Mouse (Mus musculus) olfactory bulb, adult 2 months (tissue): ENCODE measurements around the gene Sytl4. TPM values are rescaled to one million over a fixed set of nuclear protein-coding genes. Genes with fewer than 3 reads are reported as not detected.
A peak's percentile ranks its signal among the peaks of the same experiment; 100 is the strongest.

Source experiments
- H3K27ac ChIP-seq: fragments of 200-500 bp; 2 replicates; pipeline ENCODE4 v1.5.1; 2012; ENCODE audit warnings: low read depth, low read length; ENCODE audit not compliant: insufficient read depth
- H3K4me1 ChIP-seq: fragments of 200-500 bp; 2 replicates; pipeline ENCODE4 v1.6.1; 2012; ENCODE audit warnings: low read length; ENCODE audit not compliant: control insufficient read depth, insufficient read depth
- H3K4me3 ChIP-seq: fragments of 200-500 bp; 2 replicates; pipeline ENCODE4 v1.5.1; 2012; ENCODE audit warnings: mild to moderate bottlenecking, low read depth, low read length, moderate library complexity; ENCODE audit not compliant: insufficient read depth
- CTCF ChIP-seq: fragments of 200-500 bp; IDR thresholded peaks from 2 replicates; pipeline ENCODE4 v1.5.1; 2012; ENCODE audit warnings: low read depth, mild to moderate bottlenecking, low read length, moderate library complexity; ENCODE audit not compliant: insufficient read depth
- POLR2A ChIP-seq: fragments of 200-500 bp; IDR thresholded peaks from 2 replicates; pipeline ENCODE4 v1.6.1; 2012; ENCODE audit warnings: mild to moderate bottlenecking, low read depth, low read length, moderate library complexity; ENCODE audit not compliant: insufficient read depth
- WGBS: fragments of 180-500 bp; shearing (Covaris S2); methylation state at CpG from one replicate; pipeline ENCODE4 v1.1.7; 2018; 5-methylcytosine and 5-hydroxymethylcytosine counted together
- polyA plus RNA-seq: library from polyadenylated mRNA; stranded (reverse); fragments of >200 nt; gene quantifications from 2 replicates; pipeline ENCODE4 v1.2.4, GENCODE M21; 2012; ENCODE audit warnings: low replicate concordance; ENCODE audit not compliant: missing spikeins, insufficient read depth, insufficient read length

The Sytl4 gene
- polyA plus RNA-seq, result not detected in 2 replicates

- WGBS, result 13% methylated on average over 29 of the region's 29 CpGs
- Histone ChIP-seq H3K4me1 (peaks cover 5% of the 10 kb centered on the region; the same call in 1 of the 2 replicates), H3K4me3 (peak within 1 kb of the TSS; percentile 39), H3K27ac (no peak within 1 kb of the TSS)
- TF ChIP-seq CTCF (no peak), POLR2A (no peak)
Observed at GRCm38 (mm10) chrX:133981231-133982002, at the start of gene Sytl4. Sytl4 (minus strand) TSS chrX:133981812.

GRCm38 (mm10) chrX:134020664-134021063 is 39.1 kb upstream of the Sytl4 start:
- H3K4me1 ChIP-seq, result no peaks in the 10 kb centered on the region

GRCm38 (mm10) chrX:134019005-134019404 is 37.4 kb upstream of the Sytl4 start:
- H3K4me3 ChIP-seq, result no peak overlapping the region
- H3K4me1 ChIP-seq, result no peaks in the 10 kb centered on the region
- WGBS, result 16% methylated on average over 9 of the region's 9 CpGs
- TF ChIP-seq CTCF (no peak), POLR2A (no peak)
- H3K27ac ChIP-seq, result no peak overlapping the region

More at GRCm38 (mm10) chrX:134020664-134021063, 39.1 kb upstream of the Sytl4 start:
- no peak overlapping the region for H3K27ac ChIP-seq
- WGBS, result 48% methylated on average over 5 of the region's 5 CpGs
- H3K4me3 ChIP-seq, result no peak overlapping the region
- TF ChIP-seq POLR2A (no peak), CTCF (no peak)

GRCm38 (mm10) chrX:133995866-133996265 is 14.3 kb upstream of the Sytl4 start:
- no peak overlapping the region for H3K27ac ChIP-seq
- no peak overlapping the region for H3K4me3 ChIP-seq
- 39% methylated on average over 3 of the region's 3 CpGs for whole genome bisulfite sequencing

GRCm38 (mm10) chrX:133964615-133965014 is 17.0 kb downstream of the Sytl4 start:
- no peak overlapping the region for H3K27ac ChIP-seq
- TF ChIP-seq CTCF (no peak), POLR2A (no peak)
- H3K4me3 ChIP-seq, result no peak overlapping the region
- WGBS, result 79% methylated on average over 2 of the region's 2 CpGs
- no peaks in the 10 kb centered on the region for H3K4me1 ChIP-seq

More at GRCm38 (mm10) chrX:133995866-133996265, 14.3 kb upstream of the Sytl4 start:
- TF ChIP-seq CTCF (no peak), POLR2A (no peak)
- H3K4me1 ChIP-seq, result no peaks in the 10 kb centered on the region

GRCm38 (mm10) chrX:133960617-133961016 is 21.0 kb downstream of the Sytl4 start:
- 62% methylated on average over 2 of the region's 2 CpGs for WGBS
- Histone ChIP-seq H3K4me1 (no peaks in the 10 kb centered on the region), H3K27ac (no peak overlapping the region), H3K4me3 (no peak overlapping the region)
- TF ChIP-seq CTCF, result no peak
- TF ChIP-seq POLR2A, result no peak

- Histone ChIP-seq H3K27ac (no peak overlapping the region), H3K4me1 (no peaks in the 10 kb centered on the region), H3K4me3 (no peak overlapping the region)
- TF ChIP-seq CTCF, result no peak
- no peak for TF ChIP-seq POLR2A
- WGBS, result 45% methylated on average over 7 of the region's 7 CpGs
Observed at GRCm38 (mm10) chrX:133954661-133955060, 27.0 kb downstream of the Sytl4 start.

GRCm38 (mm10) chrX:133947427-133947826 is 34.2 kb downstream of the Sytl4 start:
- TF ChIP-seq CTCF, result no peak
- TF ChIP-seq POLR2A, result no peak
- no peak overlapping the region for H3K4me3 ChIP-seq
- no peak overlapping the region for H3K27ac ChIP-seq
- 27% methylated on average over 3 of the region's 3 CpGs for WGBS
- no peaks in the 10 kb centered on the region for H3K4me1 ChIP-seq

GRCm38 (mm10) chrX:133939561-133939960 is 42.1 kb downstream of the Sytl4 start:
- Histone ChIP-seq H3K4me3 (no peak overlapping the region), H3K4me1 (no peaks in the 10 kb centered on the region), H3K27ac (no peak overlapping the region)
- TF ChIP-seq CTCF (no peak), POLR2A (no peak)
- WGBS, result 18% methylated on average over 1 of the region's 1 CpGs

- H3K4me1 ChIP-seq, result no peaks in the 10 kb centered on the region
- H3K27ac ChIP-seq, result no peak overlapping the region
- H3K4me3 ChIP-seq, result no peak overlapping the region
- TF ChIP-seq POLR2A (no peak), CTCF (no peak)
- WGBS, result 87% methylated on average over 4 of the region's 4 CpGs
Observed at GRCm38 (mm10) chrX:133936605-133937225, 44.9 kb downstream of the Sytl4 start.
